Comparison of ENCODE assay signal across 14 mouse cellular contexts in the genomic region with DNA sequence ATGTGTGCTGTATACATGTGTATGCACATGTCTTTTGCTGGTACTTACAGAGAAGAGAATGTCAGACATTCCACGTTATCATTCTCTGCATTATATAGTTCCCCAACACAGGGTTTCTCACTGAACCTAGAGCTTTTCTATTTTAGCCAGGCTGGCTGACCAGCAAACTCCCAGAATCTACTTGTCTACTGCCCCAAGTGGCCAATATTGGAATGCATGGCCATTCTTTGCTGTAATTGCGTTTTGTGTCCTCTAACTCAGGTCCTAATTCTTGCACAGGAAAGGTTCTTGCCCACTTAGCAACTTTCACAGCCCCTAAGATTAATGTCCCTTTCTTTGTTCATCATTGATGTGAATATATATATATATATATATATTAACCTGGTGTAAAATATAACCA.
DNase-seq lines count a peak whose midpoint lies in the region; ATAC-seq and TF ChIP-seq lines count a peak whose summit lies in the region.
"Had no signal": no experiment of that assay in that cellular context is flagged by ENCODE, and none has a peak within 500 bp of the region (broad histone marks: within the 10 kb centered on the region; RNA-seq: fewer than 3 reads in every experiment).

No protein-coding gene starts in this region.

- WGBS in intestine, postnatal 0 days = 62% methylated on average over 2 of the region's 2 CpGs
- WGBS in intestine, embryonic 16.5 days = 59% methylated on average over 2 of the region's 2 CpGs
- WGBS in midbrain, embryonic 13.5 days = 66% methylated on average over 2 of the region's 2 CpGs
- WGBS in midbrain, embryonic 10.5 days = 68% methylated on average over 2 of the region's 2 CpGs

- H3K4me1 ChIP-seq in intestine, postnatal 0 days (replicated peaks; ENCODE audit: control insufficient read depth, insufficient read depth, low read length) = no peaks in the 10 kb centered on the region
- no peaks in the 10 kb centered on the region for H3K4me1 ChIP-seq in intestine, embryonic 16.5 days (ENCODE audit: control insufficient read depth, insufficient read depth, low read length)
- H3K4me1 ChIP-seq in midbrain, embryonic 13.5 days (replicated peaks) = no peaks in the 10 kb centered on the region
- H3K4me1 ChIP-seq in midbrain, embryonic 10.5 days = no peaks in the 10 kb centered on the region; the same call in 1 of the 2 replicates
- H3K4me1 ChIP-seq: liver, embryonic 13.5 days had no signal

- H3K4me2 ChIP-seq in intestine, postnatal 0 days (replicated peaks; ENCODE audit: low read depth) = no peak overlapping the region
- H3K4me2 ChIP-seq in intestine, embryonic 16.5 days (ENCODE audit: low read depth, low read length) = no peak overlapping the region
- no peak overlapping the region for H3K4me2 ChIP-seq in midbrain, embryonic 13.5 days (replicated peaks)
- H3K4me2 ChIP-seq: liver, embryonic 13.5 days had no signal

- peak; percentile 46 for TF ChIP-seq CTCF in intestine, postnatal 0 days (IDR thresholded peaks at IDR 0.05; ENCODE audit: low read depth)
- TF ChIP-seq CTCF in brain, embryonic 14.5 days (IDR thresholded peaks at IDR 0.05; ENCODE audit: borderline replicate concordance, extremely low read depth, insufficient read depth, insufficient read length) = peak; percentile 30; the same call in 1 of the 2 replicates

- ATAC-seq in CD4-positive, CD25-positive, alpha-beta regulatory T cell, adult 4 months = no peak
- no peak for ATAC-seq in intestine, postnatal 0 days
- ATAC-seq in intestine, embryonic 16.5 days = no peak
- ATAC-seq in midbrain, embryonic 13.5 days = no peak
- ATAC-seq: inflammation-experienced regulatory T-cells, adult 6 months had no signal

- H3K4me3 ChIP-seq in intestine, postnatal 0 days (ENCODE audit: low read depth, low read length) = no peak overlapping the region
- no peak overlapping the region for H3K4me3 ChIP-seq in intestine, embryonic 16.5 days (ENCODE audit: low read length)
- H3K4me3 ChIP-seq in midbrain, embryonic 13.5 days (replicated peaks) = no peak overlapping the region
- no peak overlapping the region for H3K4me3 ChIP-seq in midbrain, embryonic 10.5 days
- H3K4me3 ChIP-seq: liver, embryonic 13.5 days had no signal

- H3K36me3 ChIP-seq in intestine, postnatal 0 days (ENCODE audit: control insufficient read depth, insufficient read depth) = no peaks in the 10 kb centered on the region
- no peaks in the 10 kb centered on the region for H3K36me3 ChIP-seq in intestine, embryonic 16.5 days (ENCODE audit: control insufficient read depth, insufficient read depth, low read length)
- H3K36me3 ChIP-seq in midbrain, embryonic 13.5 days = no peaks in the 10 kb centered on the region
- H3K36me3 ChIP-seq in midbrain, embryonic 10.5 days = no peaks in the 10 kb centered on the region
- H3K36me3 ChIP-seq: liver, embryonic 13.5 days had no signal

- H3K9ac ChIP-seq in intestine, postnatal 0 days (ENCODE audit: low read depth, low read length) = no peak overlapping the region
- H3K9ac ChIP-seq in intestine, embryonic 16.5 days (ENCODE audit: low read depth, low read length) = no peak overlapping the region
- no peak overlapping the region for H3K9ac ChIP-seq in midbrain, embryonic 13.5 days (replicated peaks)
- H3K9ac ChIP-seq: liver, embryonic 13.5 days had no signal

- peak; percentile 20 for DNase-seq in CD4-positive, CD25-positive, alpha-beta regulatory T cell, adult 2 months (ENCODE audit: low read depth, low spot score)
- DNase-seq in 3T3-L1 (ENCODE audit: low read depth, low spot score) = peak; percentile 33
- no peak for DNase-seq in brain, embryonic 14.5 days (ENCODE audit: low read depth)
- no peak for DNase-seq in midbrain, embryonic 10.5 days (ENCODE audit: low spot score)
- DNase-seq: cerebellum, adult 2 months; kidney, postnatal 10 days; layer of hippocampus, adult 9-11 months; liver, embryonic 13.5 days; right cerebral cortex, postnatal 4 days had no signal

- H3K27me3 ChIP-seq in intestine, postnatal 0 days (replicated peaks; ENCODE audit: control insufficient read depth, insufficient read depth, low read length) = no peaks in the 10 kb centered on the region
- H3K27me3 ChIP-seq in intestine, embryonic 16.5 days (replicated peaks; ENCODE audit: control insufficient read depth, insufficient read depth, low read length) = no peaks in the 10 kb centered on the region
- no peaks in the 10 kb centered on the region for H3K27me3 ChIP-seq in midbrain, embryonic 13.5 days
- H3K27me3 ChIP-seq in midbrain, embryonic 10.5 days (ENCODE audit: low read depth, poor library complexity, severe bottlenecking) = no peaks in the 10 kb centered on the region
- H3K27me3 ChIP-seq: liver, embryonic 13.5 days had no signal

- H3K27ac ChIP-seq in intestine, postnatal 0 days (ENCODE audit: low read depth, low read length) = no peak overlapping the region
- no peak overlapping the region for H3K27ac ChIP-seq in intestine, embryonic 16.5 days (ENCODE audit: low read length)
- no peak overlapping the region for H3K27ac ChIP-seq in midbrain, embryonic 13.5 days
- H3K27ac ChIP-seq in midbrain, embryonic 10.5 days (replicated peaks) = no peak overlapping the region
- H3K27ac ChIP-seq: liver, embryonic 13.5 days had no signal

- no peak for TF ChIP-seq POLR2A in brain, embryonic 14.5 days (IDR thresholded peaks at IDR 0.05; ENCODE audit: borderline replicate concordance, extremely low read depth, insufficient read depth, insufficient read length, poor library complexity, severe bottlenecking)

- no peaks in the 10 kb centered on the region for H3K9me3 ChIP-seq in intestine, postnatal 0 days (ENCODE audit: control insufficient read depth)
- no peaks in the 10 kb centered on the region for H3K9me3 ChIP-seq in intestine, embryonic 16.5 days (ENCODE audit: control insufficient read depth, low read length)
- no peaks in the 10 kb centered on the region for H3K9me3 ChIP-seq in midbrain, embryonic 13.5 days
- H3K9me3 ChIP-seq in midbrain, embryonic 10.5 days (replicated peaks) = no peaks in the 10 kb centered on the region
- H3K9me3 ChIP-seq: liver, embryonic 13.5 days had no signal

Comparison
In these comparisons a context has a peak if more than half of its experiments do, and no peak if none do; other contexts are left out.
1. DNase-seq: peak in CD4-positive, CD25-positive, alpha-beta regulatory T cell, adult 2 months (single experiment) and 3T3-L1 (single experiment); none in brain, embryonic 14.5 days (single experiment) and midbrain, embryonic 10.5 days (single experiment).